In the genomic region with DNA sequence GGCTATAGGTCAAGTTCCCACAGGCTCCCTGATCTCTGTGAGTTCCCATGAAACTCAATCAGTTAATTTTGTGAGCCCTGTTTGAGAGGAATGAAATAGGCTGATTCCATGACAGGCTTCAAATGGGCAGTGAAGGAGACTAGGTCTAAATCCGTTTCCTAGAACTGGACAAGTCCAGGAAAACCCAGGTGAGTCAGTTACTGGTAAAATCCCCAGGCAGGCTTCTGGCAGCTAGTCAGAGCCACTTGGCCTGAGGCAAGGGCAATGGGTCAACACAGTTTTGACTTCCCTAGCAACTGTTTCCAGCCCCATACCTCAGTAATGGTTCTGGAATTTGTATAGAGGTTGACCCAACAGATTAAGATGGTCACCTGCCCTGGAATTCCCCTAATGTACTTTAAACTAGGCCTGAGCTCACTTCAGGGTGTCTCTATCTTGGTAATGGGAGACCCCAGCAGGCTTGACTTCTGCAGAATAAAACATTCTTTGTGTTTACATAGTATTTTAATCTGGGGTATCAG, we compare ENCODE assay signal across 16 mouse cellular contexts. TPM values are rescaled to one million over a fixed set of nuclear protein-coding genes. Genes with fewer than 3 reads are reported as not detected.
DNase-seq lines count a peak whose midpoint lies in the region; ATAC-seq and TF ChIP-seq lines count a peak whose summit lies in the region.
"Not testable (repeated sequence)": the region's sequence is repeated elsewhere in the genome, so short reads cannot be mapped to it uniquely, and the experiment has no call there.
"Had no signal": no experiment of that assay in that cellular context is flagged by ENCODE, and none has a peak within 500 bp of the region (broad histone marks: within the 10 kb centered on the region; RNA-seq: fewer than 3 reads in every experiment).

No protein-coding gene starts in this region.

- in situ Hi-C loops in Patski (cut with MboI; ENCODE audit: low pct_unique_long_range_greater_than_20kb), result loop anchor here (25.0 kb wide), 1 partner anchor 361 kb away; a partner anchor contains a TSS

- not testable (repeated sequence) for H3K4me1 ChIP-seq in kidney, adult 2 months (ENCODE audit: control insufficient read depth, insufficient read depth, low read length)

- H3K36me3 ChIP-seq in kidney, adult 2 months (ENCODE audit: control insufficient read depth, insufficient read depth, low read length), result not testable (repeated sequence)

- TF ChIP-seq POLR2A in kidney, adult 2 months (IDR thresholded peaks at IDR 0.05; ENCODE audit: low read depth, low read length), result not testable (repeated sequence)

- TF ChIP-seq CTCF in Patski (IDR thresholded peaks at IDR 0.05); kidney, adult 2 months (conservative IDR thresholded peaks at IDR 0.05; ENCODE audit: insufficient read depth, insufficient read length, low read depth, low read length): not testable (repeated sequence)

- H3K27me3 ChIP-seq in Patski; kidney, adult 2 months (replicated peaks; ENCODE audit: control insufficient read depth, insufficient read depth, low read length): not testable (repeated sequence)

- WGBS in kidney, adult 2 months, result 48% methylated on average over 1 of the region's 1 CpGs

- CTCF ChIA-PET in Patski (lab: Charles Lee), result not testable (repeated sequence)

- H3K4me3 ChIP-seq in kidney, adult 2 months (ENCODE audit: insufficient read depth, low read depth, low read length), result not testable (repeated sequence)

- peak; percentile 96 for ATAC-seq in Patski

- POLR2A ChIA-PET in Patski (lab: Charles Lee), result not testable (repeated sequence)

- not testable (repeated sequence) for H3K27ac ChIP-seq in kidney, adult 2 months (ENCODE audit: insufficient read depth, low read depth, low read length)

- peak; percentile 73 for DNase-seq in 3T3-L1 (ENCODE audit: low read depth, low spot score)
- DNase-seq in Patski (ENCODE audit: low read depth, low spot score), result peak; percentile 78
- DNase-seq in fibroblast of lung, adult 2 months (ENCODE audit: low read depth), result peak; percentile 6
- DNase-seq in kidney, adult 11 months, result peak; percentile 33
- peak; percentile 32 for DNase-seq in kidney, adult 2 months
- peak; percentile 22 for DNase-seq in kidney, adult 9 months
- DNase-seq in kidney, postnatal 36 days, result peak; percentile 5 to 9

RNA-seq across cellular contexts. Expression of a gene that starts 8.8 kb away (rescaled TPM):
- polyA plus RNA-seq in Patski (2021), result 0.55 TPM
- polyA plus RNA-seq in kidney, adult 2 months (2012; rRNA removed), result not detected in 2 replicates
- polyA plus RNA-seq: activated CD4-positive, CD25-positive, alpha-beta regulatory T cell, adult 4 months; cortical plate, adult 2 months; embryonic facial prominence, embryonic 10.5 days; embryonic facial prominence, embryonic 12.5 days; embryonic facial prominence, embryonic 14.5 days; forebrain, embryonic 10.5 days; forebrain, embryonic 12.5 days; forebrain, embryonic 14.5 days; forebrain, embryonic 16.5 days had no signal

Comparison
In these comparisons a context has a peak if more than half of its experiments do, and no peak if none do; other contexts are left out.
1. DNase-seq: peak in every context shown above with its lines; median percentile 78 in Patski; 73 in 3T3-L1; 33 in kidney, adult 11 months; 32 in kidney, adult 2 months; 22 in kidney, adult 9 months; 7 in kidney, postnatal 36 days; 6 in fibroblast of lung, adult 2 months.